Mouse (Mus musculus) embryonic fibroblast, embryonic 13.5 days (primary cell): ENCODE measurements at regions not wholly inside any gene's neighbourhood (a gene's known extent, or its start where the extent isn't known, plus 50 kb on each side); places are given as distances from the start of the nearest gene placed in this dataset.

Source experiments
- CTCF ChIP-seq: IDR thresholded peaks from 2 replicates; pipeline ENCODE4 v1.5.1; 2011; ENCODE audit warnings: mild to moderate bottlenecking, control low read depth, low read length, moderate library complexity, borderline replicate concordance; ENCODE audit not compliant: insufficient read depth
- POLR2A ChIP-seq: IDR thresholded peaks from 2 replicates; pipeline ENCODE4 v1.6.1; 2011; ENCODE audit warnings: low read depth, mild to moderate bottlenecking, control low read depth, low read length, moderate library complexity

- TF ChIP-seq CTCF (no peak), POLR2A (no peak)
Measured at GRCm38 (mm10) chr14:58180724-58181123, 110.4 kb downstream of the Fgf9 start.
